Mouse (Mus musculus) embryonic facial prominence, embryonic 14.5 days (tissue): ENCODE results near the gene 1700014D04Rik. TPM values are rescaled to one million over a fixed set of nuclear protein-coding genes. Genes with fewer than 3 reads are reported as not detected.
"Not testable (repeated sequence)": the region's sequence is repeated elsewhere in the genome, so short reads cannot be mapped to it uniquely, and the experiment has no call there.

Source experiments
- ATAC-seq: fragments of 200-750 bp; cut with Nextera tagmentation; 2 replicates; pipeline ENCODE4 v1.8.0; 2017; ENCODE audit warnings: low read depth, moderate number of reproducible peaks, moderate TSS enrichment
- DNase-seq: peaks from one replicate; pipeline ENCODE4 v3.0.0-alpha.2; 2015; ENCODE audit warnings: low spot score
- H3K27ac ChIP-seq: fragments of 300-500 bp; sonication (generic); replicated peaks from 2 replicates; pipeline ENCODE4 v1.5.1; 2014; ENCODE audit warnings: low read depth, mild to moderate bottlenecking, low read length, moderate library complexity
- H3K27me3 ChIP-seq: fragments of 300-500 bp; sonication (generic); replicated peaks from 2 replicates; pipeline ENCODE4 v1.6.1; 2014; ENCODE audit warnings: low read length; ENCODE audit not compliant: control insufficient read depth, insufficient read depth
- H3K36me3 ChIP-seq: fragments of 300-500 bp; sonication (generic); 2 replicates; pipeline ENCODE4 v1.6.1; 2014; ENCODE audit warnings: low read length, mixed read lengths; ENCODE audit not compliant: control insufficient read depth, insufficient read depth
- H3K4me1 ChIP-seq: fragments of 300-500 bp; sonication (generic); 2 replicates; pipeline ENCODE4 v1.6.1; 2014; ENCODE audit warnings: antibody characterized with exemption, low read length; ENCODE audit not compliant: control insufficient read depth, insufficient read depth
- H3K4me2 ChIP-seq: fragments of 300-500 bp; sonication (generic); 2 replicates; pipeline ENCODE4 v1.6.1; 2014; ENCODE audit warnings: low read depth, mild to moderate bottlenecking, low read length, moderate library complexity, mixed read lengths
- H3K4me3 ChIP-seq: fragments of 300-500 bp; sonication (generic); 2 replicates; pipeline ENCODE4 v1.5.1; 2014; ENCODE audit warnings: low read depth, mild to moderate bottlenecking, low read length
- H3K9ac ChIP-seq: fragments of 300-500 bp; sonication (generic); 2 replicates; pipeline ENCODE4 v1.6.1; 2014; ENCODE audit warnings: low read depth, mild to moderate bottlenecking, low read length, moderate library complexity, mixed read lengths
- H3K9me3 ChIP-seq: fragments of 300-500 bp; sonication (generic); 2 replicates; pipeline ENCODE4 v1.6.1; 2016; ENCODE audit warnings: low read length; ENCODE audit not compliant: control insufficient read depth
- WGBS: fragments of 180-500 bp; shearing (Covaris S2); extraction: QIAGEN DNeasy Blood & Tissue Kit; methylation state at CpG from one replicate; pipeline ENCODE4 v1.1.7; 2014; 5-methylcytosine and 5-hydroxymethylcytosine counted together
- polyA plus RNA-seq: library from polyadenylated mRNA; unstranded; fragments of >200 nt; fragmentation: Nextera tagmentation; extraction: Ambion mirVana; gene quantifications from 2 replicates; pipeline ENCODE4 v1.2.1, GENCODE M21; 2014

The 1700014D04Rik gene
- polyA plus RNA-seq, 1 experiment from 2014 or later: not detected

GRCm38 (mm10) chr13:59745462-59745861 lies 1.1 kb downstream of the 1700014D04Rik start:
- Histone ChIP-seq H3K4me1 (peaks cover 3% of the 10 kb centered on the region; the same call in 1 of the 2 replicates), H3K4me2 (no peak overlapping the region), H3K27me3 (no peaks in the 10 kb centered on the region), H3K9ac (no peak overlapping the region), H3K9me3 (no peaks in the 10 kb centered on the region), H3K4me3 (no peak overlapping the region), H3K27ac (no peak overlapping the region), H3K36me3 (no peaks in the 10 kb centered on the region)
- ATAC-seq (no peak), DNase-seq (no peak)
- WGBS: 76% methylated on average over 6 of the region's 6 CpGs

- no peaks in the 10 kb centered on the region for H3K4me1 ChIP-seq
- H3K4me2 ChIP-seq: no peak overlapping the region
- H3K27ac ChIP-seq: no peak overlapping the region
- no peaks in the 10 kb centered on the region for H3K9me3 ChIP-seq
- no peak overlapping the region for H3K4me3 ChIP-seq
- no peak overlapping the region for H3K9ac ChIP-seq
- DNase-seq (no peak), ATAC-seq (no peak)
- WGBS: 77% methylated on average over 10 of the region's 10 CpGs
- no peaks in the 10 kb centered on the region for H3K27me3 ChIP-seq
- no peaks in the 10 kb centered on the region for H3K36me3 ChIP-seq
Observed at GRCm38 (mm10) chr13:59741697-59742096, 4.9 kb downstream of the 1700014D04Rik start.

- ATAC-seq (no peak), DNase-seq (no peak)
- Histone ChIP-seq H3K27ac (no peak overlapping the region), H3K4me1 (no peaks in the 10 kb centered on the region), H3K4me3 (no peak overlapping the region), H3K4me2 (no peak overlapping the region), H3K9me3 (no peaks in the 10 kb centered on the region), H3K9ac (no peak overlapping the region), H3K27me3 (no peaks in the 10 kb centered on the region), H3K36me3 (no peaks in the 10 kb centered on the region)
- WGBS: 76% methylated on average over 10 of the region's 11 CpGs
Observed at GRCm38 (mm10) chr13:59741096-59741495, 5.5 kb downstream of the 1700014D04Rik start.

- ATAC-seq: no peak
Observed at GRCm38 (mm10) chr13:59739397-59739796, 7.2 kb downstream of the 1700014D04Rik start.

GRCm38 (mm10) chr13:59738455-59738854 lies 8.1 kb downstream of the 1700014D04Rik start:
- Histone ChIP-seq H3K27ac (no peak overlapping the region), H3K9ac (no peak overlapping the region), H3K4me2 (no peak overlapping the region), H3K27me3 (no peaks in the 10 kb centered on the region), H3K9me3 (no peaks in the 10 kb centered on the region), H3K4me3 (no peak overlapping the region), H3K36me3 (no peaks in the 10 kb centered on the region), H3K4me1 (no peaks in the 10 kb centered on the region)
- DNase-seq (no peak), ATAC-seq (no peak)
- WGBS: 71% methylated on average over 2 of the region's 2 CpGs

More at GRCm38 (mm10) chr13:59739397-59739796, 7.2 kb downstream of the 1700014D04Rik start:
- Histone ChIP-seq H3K9ac (no peak overlapping the region), H3K27me3 (no peaks in the 10 kb centered on the region), H3K36me3 (no peaks in the 10 kb centered on the region), H3K4me1 (no peaks in the 10 kb centered on the region), H3K4me3 (no peak overlapping the region), H3K27ac (no peak overlapping the region), H3K9me3 (no peaks in the 10 kb centered on the region), H3K4me2 (no peak overlapping the region)
- WGBS: 85% methylated on average over 4 of the region's 4 CpGs
- DNase-seq: no peak

- H3K9me3 ChIP-seq: no peaks in the 10 kb centered on the region
- no peaks in the 10 kb centered on the region for H3K27me3 ChIP-seq
- no peak overlapping the region for H3K9ac ChIP-seq
- ATAC-seq (peak; percentile 75; the same call in 1 of the 2 replicates), DNase-seq (peak; percentile 69)
- WGBS: 19% methylated on average over 3 of the region's 3 CpGs
- no peak overlapping the region for H3K4me3 ChIP-seq
- no peak overlapping the region for H3K4me2 ChIP-seq
- H3K36me3 ChIP-seq: no peaks in the 10 kb centered on the region
- no peak overlapping the region for H3K27ac ChIP-seq
- H3K4me1 ChIP-seq: no peaks in the 10 kb centered on the region
Observed at GRCm38 (mm10) chr13:59735190-59735589, 11.4 kb downstream of the 1700014D04Rik start.

GRCm38 (mm10) chr13:59734347-59734746 lies 12.2 kb downstream of the 1700014D04Rik start:
- H3K9me3 ChIP-seq, H3K27ac ChIP-seq, ATAC-seq, H3K27me3 ChIP-seq, H3K4me2 ChIP-seq, H3K36me3 ChIP-seq, DNase-seq, H3K4me3 ChIP-seq, H3K4me1 ChIP-seq, H3K9ac ChIP-seq: not testable (repeated sequence)
- 41% methylated on average over 5 of the region's 6 CpGs for WGBS

GRCm38 (mm10) chr13:59733936-59734335 lies 12.6 kb downstream of the 1700014D04Rik start:
- DNase-seq (no peak), ATAC-seq (no peak)
- Histone ChIP-seq H3K9me3 (no peaks in the 10 kb centered on the region), H3K4me3 (no peak overlapping the region), H3K9ac (no peak overlapping the region), H3K27ac (no peak overlapping the region), H3K36me3 (no peaks in the 10 kb centered on the region), H3K27me3 (no peaks in the 10 kb centered on the region), H3K4me2 (no peak overlapping the region), H3K4me1 (no peaks in the 10 kb centered on the region)
- WGBS: 90% methylated on average over 2 of the region's 4 CpGs

GRCm38 (mm10) chr13:59731652-59732051 lies 14.9 kb downstream of the 1700014D04Rik start, which contains the start of gene Spata31d1d:
Gene Spata31d1d (minus strand): TSS chr13:59731752.
- Histone ChIP-seq H3K4me1 (no peaks in the 10 kb centered on the region), H3K4me3 (no peak within 1 kb of the TSS), H3K36me3 (no peaks in the 10 kb centered on the region), H3K9me3 (no peaks in the 10 kb centered on the region), H3K9ac (no peak within 1 kb of the TSS), H3K4me2 (no peak within 1 kb of the TSS), H3K27ac (no peak within 1 kb of the TSS), H3K27me3 (no peaks in the 10 kb centered on the region)
- DNase-seq (no peak), ATAC-seq (no peak)
- 43% methylated on average over 7 of the region's 7 CpGs for WGBS
